In the genomic region with DNA sequence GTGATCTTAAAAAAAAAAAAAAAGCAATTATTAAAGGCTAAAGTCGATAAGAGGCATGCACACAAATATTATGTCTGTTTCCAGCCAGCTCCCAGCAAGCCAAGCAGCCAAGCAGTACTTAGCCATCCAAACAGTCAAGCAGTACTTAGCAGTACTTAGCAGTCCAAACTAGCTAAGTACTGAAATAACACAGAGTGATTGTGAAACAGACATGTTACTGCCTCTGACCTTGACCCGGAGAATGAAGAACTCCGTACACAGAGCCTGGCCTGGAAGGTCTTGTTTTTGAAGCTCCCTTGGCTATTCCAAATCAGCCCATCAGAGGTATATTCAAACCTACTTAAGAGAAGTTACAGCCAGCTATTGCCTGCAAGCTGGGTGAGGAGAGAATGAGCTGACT, we compare ENCODE assay signal across 20 mouse cellular contexts. TPM values are rescaled to one million over a fixed set of nuclear protein-coding genes. Genes with fewer than 3 reads are reported as not detected.
A peak's percentile ranks its signal among the peaks of the same experiment; 100 is the strongest.
DNase-seq lines count a peak whose midpoint lies in the region; ATAC-seq and TF ChIP-seq lines count a peak whose summit lies in the region.
"Had no signal": no experiment of that assay in that cellular context is flagged by ENCODE, and none has a peak within 500 bp of the region (broad histone marks: within the 10 kb centered on the region; RNA-seq: fewer than 3 reads in every experiment).

No protein-coding gene starts in this region.

- DNase-seq in adrenal gland, adult (ENCODE audit: inconsistent age in 2 of 2, low spot score in 1 of 2): peak; percentile 59 to 89
- no peak for DNase-seq in adrenal gland, adult 18-20 months (ENCODE audit: low spot score in 2 of 2)
- peak; percentile 99 for DNase-seq in liver, adult 2 months (ENCODE audit: extremely low read depth, low read depth, low spot score)
- no peak for DNase-seq in liver, embryonic 11.5 days (ENCODE audit: low spot score)
- DNase-seq in adrenal gland, postnatal 14 days: peak; percentile 47
- no peak for DNase-seq in liver, postnatal 0 days
- no peak for DNase-seq in thymus, adult 18-20 months
- DNase-seq in heart, postnatal 4 days: no peak
- DNase-seq: cerebellum, adult 11-12 months; cerebellum, postnatal 36 days; heart, postnatal 36 days; left cerebral cortex, postnatal 4 days; lung, embryonic 14.5 days; retina, postnatal 1 day had no signal

- 14% methylated on average over 3 of the region's 3 CpGs for WGBS in liver, adult 2 months
- 79% methylated on average over 3 of the region's 3 CpGs for WGBS in liver, embryonic 11.5 days
- 58% methylated on average over 3 of the region's 3 CpGs for WGBS in liver, postnatal 0 days (ENCODE audit: insufficient replicate concordance)

- no peak for ATAC-seq in liver, embryonic 11.5 days (replicated peaks; ENCODE audit: low FRiP score)
- peak; percentile 83 for ATAC-seq in liver, postnatal 0 days
- ATAC-seq: forebrain, embryonic 14.5 days; hindbrain, embryonic 16.5 days had no signal

- H3K9ac ChIP-seq in liver, adult 2 months (ENCODE audit: low read depth, low read length): no peak overlapping the region
- no peak overlapping the region for H3K9ac ChIP-seq in liver, embryonic 11.5 days (ENCODE audit: low read depth, low read length)
- no peak overlapping the region for H3K9ac ChIP-seq in liver, postnatal 0 days (replicated peaks)
- H3K9ac ChIP-seq: heart, embryonic 13.5 days; lung, embryonic 14.5 days had no signal

- no peak for TF ChIP-seq CTCF in liver, adult 2 months (IDR thresholded peaks at IDR 0.05; ENCODE audit: low read depth, low read length)
- TF ChIP-seq CTCF in liver, postnatal 0 days (IDR thresholded peaks at IDR 0.05; ENCODE audit: low read depth): no peak

- H3K9me3 ChIP-seq in liver, embryonic 11.5 days (ENCODE audit: control insufficient read depth, low read length): no peaks in the 10 kb centered on the region
- H3K9me3 ChIP-seq in liver, postnatal 0 days (ENCODE audit: low read length): no peaks in the 10 kb centered on the region
- H3K9me3 ChIP-seq: embryonic facial prominence, embryonic 10.5 days; heart, embryonic 13.5 days; midbrain, embryonic 10.5 days had no signal

- H3K4me1 ChIP-seq in liver, adult 2 months (ENCODE audit: control insufficient read depth, insufficient read depth, low read length): peaks cover 54% of the 10 kb centered on the region
- peaks cover 10% of the 10 kb centered on the region; the same call in 1 of the 2 replicates for H3K4me1 ChIP-seq in liver, embryonic 11.5 days (replicated peaks; ENCODE audit: control insufficient read depth, insufficient read depth, low read length)
- peaks cover 40% of the 10 kb centered on the region for H3K4me1 ChIP-seq in liver, postnatal 0 days (ENCODE audit: insufficient read depth)
- H3K4me1 ChIP-seq: embryonic facial prominence, embryonic 10.5 days; heart, embryonic 13.5 days; midbrain, embryonic 10.5 days had no signal

- H3K27ac ChIP-seq in liver, adult 2 months (replicated peaks; ENCODE audit: insufficient read depth, low read depth, low read length): peak overlapping the region; percentile 94
- no peak overlapping the region for H3K27ac ChIP-seq in liver, embryonic 11.5 days (ENCODE audit: low read depth, low read length)
- peak overlapping the region; percentile 72 for H3K27ac ChIP-seq in liver, postnatal 0 days (ENCODE audit: low read depth)
- H3K27ac ChIP-seq: embryonic facial prominence, embryonic 10.5 days; heart, embryonic 13.5 days; midbrain, embryonic 10.5 days had no signal

- no peaks in the 10 kb centered on the region for H3K27me3 ChIP-seq in liver, adult 2 months (ENCODE audit: control insufficient read depth, insufficient read depth, low read length)
- no peaks in the 10 kb centered on the region for H3K27me3 ChIP-seq in liver, embryonic 11.5 days (replicated peaks; ENCODE audit: control insufficient read depth, insufficient read depth, low read length)
- H3K27me3 ChIP-seq in liver, postnatal 0 days (ENCODE audit: insufficient read depth, low read length): no peaks in the 10 kb centered on the region
- H3K27me3 ChIP-seq: CH12.LX; heart, embryonic 13.5 days had no signal

- no peak overlapping the region for H3K4me3 ChIP-seq in liver, adult 2 months (ENCODE audit: insufficient read depth, low read depth, low read length)
- no peak overlapping the region for H3K4me3 ChIP-seq in liver, embryonic 11.5 days (ENCODE audit: low read depth, low read length)
- no peak overlapping the region for H3K4me3 ChIP-seq in liver, postnatal 0 days (ENCODE audit: low read depth, low read length)
- H3K4me3 ChIP-seq: embryonic facial prominence, embryonic 10.5 days; heart, embryonic 13.5 days; midbrain, embryonic 10.5 days had no signal

- no peak overlapping the region for H3K4me2 ChIP-seq in liver, embryonic 11.5 days
- H3K4me2 ChIP-seq in liver, postnatal 0 days (ENCODE audit: low read depth, low read length): no peak overlapping the region
- H3K4me2 ChIP-seq: heart, embryonic 13.5 days; lung, embryonic 14.5 days had no signal

- TF ChIP-seq EP300 in liver, postnatal 0 days (IDR thresholded peaks at IDR 0.05; ENCODE audit: low read depth): no peak

- H3K36me3 ChIP-seq in liver, adult 2 months (ENCODE audit: control insufficient read depth, insufficient read depth, low read length): peaks cover 21% of the 10 kb centered on the region
- H3K36me3 ChIP-seq in liver, embryonic 11.5 days (ENCODE audit: control insufficient read depth, insufficient read depth, low read length): peaks cover 11% of the 10 kb centered on the region; the same call in 1 of the 2 replicates
- peaks cover 18% of the 10 kb centered on the region; the same call in 1 of the 2 replicates for H3K36me3 ChIP-seq in liver, postnatal 0 days (replicated peaks; ENCODE audit: insufficient read depth, low read length)

- no peak for TF ChIP-seq POLR2A in liver, adult 2 months (IDR thresholded peaks at IDR 0.05; ENCODE audit: extremely low read depth, insufficient read depth, low read length)

- H3K79me2 ChIP-seq in liver, adult 2 months (ENCODE audit: control insufficient read depth, insufficient read depth, low read length): peaks cover 30% of the 10 kb centered on the region; the same call in 1 of the 2 replicates

RNA-seq across cellular contexts. Expression of a gene that starts 10.1 kb away (rescaled TPM):
- total RNA-seq in adrenal gland, adult 18-20 months (2021): 100 to 1,000 TPM; 101 to 207 TPM
- 159 and 192 TPM in 2 replicates for total RNA-seq in liver, adult 2 months (2014; rRNA removed)
- polyA plus RNA-seq in liver, adult 2 months (2012; rRNA removed): 137 and 146 TPM in 2 replicates
- 48.2 and 53.6 TPM in 2 replicates for polyA plus RNA-seq in liver, embryonic 11.5 days (2014; fragmentation: Nextera tagmentation; extraction: Ambion mirVana)
- 128 and 148 TPM in 2 replicates for total RNA-seq in adrenal gland, postnatal 14 days (2021)
- polyA plus RNA-seq in liver, postnatal 0 days (2015; fragmentation: Nextera tagmentation; extraction: Ambion mirVana): 139 and 144 TPM in 2 replicates
- 10 to 100 TPM; 20.7 to 21.2 TPM for total RNA-seq in heart, postnatal 4 days (2021)

RNA-seq across cellular contexts. Expression of a gene that starts 33.3 kb away (rescaled TPM):
- total RNA-seq in adrenal gland, adult 18-20 months (2021): 1 to 10 TPM; 2.8 to 4.3 TPM
- total RNA-seq in liver, adult 2 months (2014; rRNA removed): 3.6 and 8.0 TPM in 2 replicates
- 0.29 and 0.35 TPM in 2 replicates for polyA plus RNA-seq in liver, adult 2 months (2012; rRNA removed)
- polyA plus RNA-seq in liver, embryonic 11.5 days (2014; fragmentation: Nextera tagmentation; extraction: Ambion mirVana): 5.2 and 5.8 TPM in 2 replicates
- 3.4 and 4.4 TPM in 2 replicates for total RNA-seq in adrenal gland, postnatal 14 days (2021)
- 3.5 and 3.7 TPM in 2 replicates for polyA plus RNA-seq in liver, postnatal 0 days (2015; fragmentation: Nextera tagmentation; extraction: Ambion mirVana)
- 1 to 10 TPM; 8.0 to 8.2 TPM for total RNA-seq in heart, postnatal 4 days (2021)

RNA-seq across cellular contexts. Expression of a gene that starts 42.2 kb away (rescaled TPM):
- total RNA-seq in adrenal gland, adult 18-20 months (2021): 1 to 10 TPM in 1 of 2 experiments, under 1 TPM in 1; 0.60 to 1.7 TPM
- total RNA-seq in liver, adult 2 months (2014; rRNA removed): 0.34 TPM in 1 of 2 replicates, not detected in the other
- polyA plus RNA-seq in liver, adult 2 months (2012; rRNA removed): 0.09 and 0.22 TPM in 2 replicates
- polyA plus RNA-seq in liver, embryonic 11.5 days (2014; fragmentation: Nextera tagmentation; extraction: Ambion mirVana): 0.82 and 1.5 TPM in 2 replicates
- total RNA-seq in adrenal gland, postnatal 14 days (2021): 1.4 TPM in 1 of 2 replicates, not detected in the other
- 0.07 TPM in 1 of 2 replicates, not detected in the other for polyA plus RNA-seq in liver, postnatal 0 days (2015; fragmentation: Nextera tagmentation; extraction: Ambion mirVana)
- total RNA-seq in heart, postnatal 4 days (2021): under 1 TPM; 0.32 to 0.45 TPM
- total RNA-seq: CH12.LX had no signal

Comparison
In these comparisons a context has a peak if more than half of its experiments do, and no peak if none do; other contexts are left out.
1. DNase-seq: peak in adrenal gland, adult (2 of 2), liver, adult 2 months (single experiment) and adrenal gland, postnatal 14 days (single experiment); none in adrenal gland, adult 18-20 months (0 of 2), liver, embryonic 11.5 days (single experiment), liver, postnatal 0 days (single experiment), thymus, adult 18-20 months (0 of 2) and heart, postnatal 4 days (single experiment).